Mouse (Mus musculus): Measurements from ENCODE around the gene P4ha1. TPM values are rescaled to one million over a fixed set of nuclear protein-coding genes. Genes with fewer than 3 reads are reported as not detected.

P4ha1 gene
- total RNA-seq, 4 experiments from 2014 or later = 32.5 to 73.9 (median 37.1) TPM

- DNase-seq = peak; percentile 32
Measured at GRCm38 (mm10) chr10:59323488-59324161, 529 bp downstream of the P4ha1 start.

DNA sequence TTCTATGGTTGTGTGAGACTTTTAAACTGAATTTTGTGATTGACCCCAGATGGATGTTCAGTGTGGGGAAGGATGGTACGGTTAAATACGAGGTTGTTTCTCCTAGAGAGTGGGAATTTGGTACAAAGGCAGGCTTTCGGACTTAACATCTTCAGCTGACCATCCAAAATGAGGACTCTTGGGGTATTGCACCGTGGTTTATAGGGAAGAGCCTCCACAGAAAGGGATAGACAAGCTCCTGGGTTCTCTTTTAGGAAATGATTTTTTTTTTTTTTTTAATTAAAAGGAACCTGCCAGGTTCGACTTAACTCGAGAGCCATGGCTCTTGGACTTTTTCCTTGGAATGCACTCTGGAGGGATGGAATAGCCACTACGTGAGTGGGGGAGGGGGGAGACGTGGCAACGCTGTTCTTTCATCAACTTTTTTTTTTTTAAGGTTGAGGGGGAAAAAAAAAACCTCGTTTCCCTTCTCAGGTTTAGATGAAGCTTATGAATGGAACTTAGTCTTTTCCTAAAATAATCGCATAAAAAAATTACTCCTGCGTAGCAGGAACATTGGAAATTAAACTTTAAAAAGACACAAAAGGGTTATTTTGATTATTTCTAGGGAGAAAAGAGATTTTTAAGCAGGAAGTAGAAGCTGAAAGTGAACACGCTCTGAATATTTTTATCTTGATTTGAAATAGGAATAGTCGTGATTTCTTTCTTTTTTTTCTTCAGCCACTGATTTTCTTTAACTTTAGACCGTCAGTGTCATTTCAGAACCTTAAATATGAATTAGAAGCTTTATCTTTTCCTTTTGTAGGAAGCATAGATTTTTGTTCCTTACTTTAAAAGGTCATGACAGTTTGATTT is 1.4 kb downstream of the P4ha1 start:
- no peak for DNase-seq

- DNase-seq = no peak
Measured at GRCm38 (mm10) chr10:59326612-59327315, 3.7 kb downstream of the P4ha1 start.

- no peak for DNase-seq
Measured at GRCm38 (mm10) chr10:59327316-59327710, 4.2 kb downstream of the P4ha1 start.

- DNase-seq = no peak
Measured at GRCm38 (mm10) chr10:59331546-59332256, 8.6 kb downstream of the P4ha1 start.

- no peak for DNase-seq
Measured at GRCm38 (mm10) chr10:59333400-59333799, 10.3 kb downstream of the P4ha1 start.

DNA sequence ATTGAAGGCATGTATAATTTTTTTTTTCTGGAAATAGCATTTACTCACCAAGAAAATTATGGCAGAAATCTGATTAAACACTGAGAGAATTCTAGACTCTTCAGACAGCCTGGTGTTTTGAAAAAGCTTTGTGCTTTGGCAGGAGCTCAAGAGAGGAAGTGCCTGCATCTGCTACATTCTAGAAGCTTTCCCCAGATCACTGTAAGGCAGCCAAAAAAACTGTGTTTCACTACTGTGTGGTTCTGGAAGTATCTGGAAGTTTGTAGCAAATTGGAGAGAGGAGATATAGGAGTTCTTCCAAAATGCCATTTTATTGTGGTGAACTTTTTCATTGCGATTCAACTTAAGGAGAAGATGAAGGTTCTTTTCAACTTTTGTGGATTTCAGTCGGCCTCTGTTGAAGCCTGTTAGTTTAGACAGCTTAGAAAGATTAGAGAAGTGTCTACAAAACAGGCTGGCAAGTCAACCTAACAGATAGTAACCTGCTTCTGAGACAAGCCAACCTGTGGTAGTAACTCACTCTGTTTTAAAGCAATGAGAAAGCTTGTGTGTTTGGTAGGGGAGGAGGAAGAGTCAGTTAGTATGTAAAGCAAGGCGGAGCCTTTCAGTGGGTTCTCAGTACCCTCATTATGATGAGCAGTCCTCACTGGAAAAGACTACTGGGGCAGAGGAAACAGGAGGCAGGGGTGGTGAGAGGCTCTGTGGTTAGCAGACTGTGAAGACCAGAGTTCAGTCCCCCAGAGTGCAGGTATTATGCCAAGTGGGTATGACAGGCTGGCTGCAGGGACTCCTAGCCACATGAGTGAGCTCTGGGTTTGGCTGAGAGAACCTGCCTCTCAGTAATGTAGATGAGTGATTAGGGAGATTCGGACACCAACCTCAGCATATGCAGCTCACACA is 12.1 kb downstream of the P4ha1 start:
- no peak for DNase-seq

- no peak for DNase-seq
Measured at GRCm38 (mm10) chr10:59336124-59336523, 13.0 kb downstream of the P4ha1 start.

DNA sequence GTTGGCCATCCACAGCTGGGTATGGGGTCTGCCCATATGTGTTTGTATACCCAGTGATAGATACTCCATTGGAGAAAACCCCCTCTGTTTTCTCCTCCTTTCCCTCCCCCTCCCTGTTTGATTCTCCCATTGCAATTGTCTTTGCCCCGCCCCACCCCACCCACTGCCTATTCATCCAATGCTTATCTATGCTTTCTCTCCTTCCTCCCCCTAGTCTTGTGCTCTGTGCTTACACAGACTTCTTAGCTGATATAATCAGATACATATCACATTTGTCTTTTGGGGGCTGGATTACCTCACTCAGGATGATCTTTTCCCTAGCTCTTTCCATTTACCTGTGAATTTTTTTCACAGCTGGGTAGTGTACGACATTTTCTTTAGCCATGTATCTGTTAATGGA is 23.5 kb downstream of the P4ha1 start:
- DNase-seq = no peak

- DNase-seq = no peak
Measured at GRCm38 (mm10) chr10:59348200-59348599, 25.1 kb downstream of the P4ha1 start.

- no peak for DNase-seq
Measured at GRCm38 (mm10) chr10:59349536-59349935, 26.4 kb downstream of the P4ha1 start.

DNA sequence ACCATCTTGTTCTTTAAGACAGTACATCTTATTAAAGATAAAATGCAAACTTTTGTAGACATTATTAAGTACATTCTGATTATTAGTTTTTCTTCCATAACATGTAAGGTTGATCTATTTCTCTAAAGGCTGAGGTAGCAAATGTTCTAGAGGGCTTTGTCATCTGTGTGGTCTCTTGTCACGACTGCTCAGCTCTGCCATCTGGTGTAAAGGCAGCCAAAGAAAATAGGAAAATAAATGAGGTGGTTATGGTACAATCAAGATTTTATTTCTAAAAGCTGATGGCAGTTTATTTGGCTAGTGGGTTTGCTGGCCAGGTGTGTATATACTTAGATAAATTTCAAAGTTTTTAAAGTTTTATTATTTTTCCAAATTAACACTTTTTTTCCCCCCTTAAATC is 30.0 kb downstream of the P4ha1 start:
- DNase-seq = no peak

DNA sequence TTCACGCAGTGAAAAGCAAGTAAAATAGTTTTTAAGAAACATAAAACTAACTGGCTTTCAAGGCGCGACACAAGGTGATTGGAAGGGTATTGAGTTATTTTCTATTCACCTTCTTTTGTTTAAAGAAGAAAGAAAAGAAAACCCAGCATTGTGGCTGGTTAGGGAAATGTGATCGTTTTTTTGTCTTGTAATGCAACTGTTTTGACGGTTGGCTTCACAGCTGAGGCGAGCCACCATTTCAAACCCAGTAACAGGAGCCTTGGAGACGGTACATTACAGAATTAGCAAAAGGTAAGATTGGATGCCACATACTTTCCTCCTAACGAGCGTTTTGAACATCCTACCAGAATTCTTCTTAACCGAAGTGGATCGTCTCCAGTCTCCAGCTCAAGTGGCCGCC is 31.0 kb downstream of the P4ha1 start:
- no peak for DNase-seq

DNA sequence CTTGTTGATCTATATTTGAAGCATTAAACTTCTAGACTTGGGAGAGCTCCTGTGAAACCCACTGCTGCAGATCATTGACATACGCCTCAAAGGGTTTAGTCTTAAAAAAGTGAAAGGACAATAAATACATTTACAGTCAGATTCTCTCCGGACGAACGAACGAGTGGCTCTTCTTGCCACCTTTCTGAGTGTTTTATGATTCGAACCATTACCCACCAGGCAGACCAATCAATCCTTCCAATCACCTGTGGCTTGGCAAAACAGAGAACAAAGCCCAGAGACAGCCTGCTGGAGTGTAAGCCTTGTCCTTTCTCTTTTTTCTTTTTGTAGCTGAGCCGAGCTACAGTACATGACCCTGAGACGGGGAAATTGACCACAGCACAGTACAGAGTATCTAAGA is 31.9 kb downstream of the P4ha1 start:
- no peak for DNase-seq

DNA sequence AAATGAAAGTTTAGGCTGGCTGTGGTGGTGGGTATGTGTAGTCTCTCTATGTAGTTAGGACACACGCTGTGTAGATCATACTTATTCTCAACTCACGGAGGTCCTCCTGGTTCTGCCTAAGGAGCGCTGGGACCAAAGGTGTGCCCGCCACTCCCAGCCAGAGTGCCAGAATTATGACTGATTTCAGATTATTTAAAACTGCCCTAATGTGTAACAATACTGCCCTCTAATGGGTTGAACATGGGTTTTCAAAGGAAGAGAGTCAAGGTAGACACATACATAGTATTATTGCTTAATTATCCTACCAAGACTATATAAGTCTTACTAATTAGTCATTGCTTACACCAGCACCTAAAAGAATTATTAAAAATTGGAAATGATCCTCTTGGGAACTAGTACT is 35.6 kb downstream of the P4ha1 start:
- no peak for DNase-seq

DNA sequence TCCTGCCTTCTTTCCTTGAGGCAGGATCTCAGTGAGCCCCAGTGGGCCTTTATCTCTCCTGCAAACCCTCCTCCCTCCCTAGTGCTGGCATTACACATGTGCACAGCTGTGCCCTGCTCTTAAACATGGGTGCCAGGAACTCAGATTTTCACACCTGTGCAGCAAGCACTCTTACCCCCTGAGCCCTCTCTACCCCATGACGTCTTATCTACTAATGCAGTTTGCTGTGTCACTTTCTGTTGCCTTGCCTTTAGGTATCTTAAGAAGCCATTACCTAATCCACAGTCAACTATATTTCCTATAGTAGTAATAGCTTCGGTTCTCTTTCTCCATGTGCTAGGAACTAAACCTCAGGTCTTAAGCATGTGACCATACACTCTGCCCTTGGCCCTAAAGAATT is 40.1 kb downstream of the P4ha1 start:
- DNase-seq = no peak

- DNase-seq = no peak
Measured at GRCm38 (mm10) chr10:59364551-59364950, 41.5 kb downstream of the P4ha1 start.

DNA sequence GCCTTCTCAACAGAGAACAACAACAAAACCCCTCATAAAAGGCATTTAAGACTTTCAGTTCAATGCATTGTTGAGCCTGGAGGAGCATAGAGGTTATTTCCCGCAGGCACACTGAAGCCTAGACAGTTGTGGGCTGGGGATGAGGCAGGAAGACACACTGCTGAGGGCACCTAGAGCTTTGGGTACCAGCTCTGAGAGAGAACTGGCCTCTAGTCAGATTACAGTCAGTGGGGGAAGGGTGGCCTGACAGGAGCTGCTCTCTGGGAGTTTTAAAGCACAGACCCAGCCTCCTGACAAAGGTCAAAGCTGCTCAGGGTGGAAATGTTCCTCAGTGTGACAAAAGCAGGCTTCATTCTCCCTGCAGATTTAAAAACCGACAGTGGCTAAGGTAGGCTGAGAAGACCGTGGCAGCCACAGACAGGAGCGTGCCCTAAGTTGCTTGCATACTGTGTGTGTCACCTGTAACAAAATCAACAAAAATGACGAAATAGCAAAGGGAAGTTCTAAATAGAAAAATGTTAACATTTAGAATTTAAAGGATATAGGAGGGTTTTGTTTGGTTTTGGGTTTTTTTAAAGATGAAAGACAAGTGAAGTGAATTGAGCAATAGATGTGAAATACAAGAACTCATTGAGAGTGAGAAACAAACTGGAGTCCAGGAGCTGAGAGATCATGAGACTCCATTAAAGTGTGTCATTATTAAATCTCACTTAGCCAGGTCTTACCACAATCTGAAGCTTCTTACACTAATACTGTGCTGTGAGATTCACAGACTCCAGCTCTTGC is 42.9 kb downstream of the P4ha1 start:
- no peak for DNase-seq

DNA sequence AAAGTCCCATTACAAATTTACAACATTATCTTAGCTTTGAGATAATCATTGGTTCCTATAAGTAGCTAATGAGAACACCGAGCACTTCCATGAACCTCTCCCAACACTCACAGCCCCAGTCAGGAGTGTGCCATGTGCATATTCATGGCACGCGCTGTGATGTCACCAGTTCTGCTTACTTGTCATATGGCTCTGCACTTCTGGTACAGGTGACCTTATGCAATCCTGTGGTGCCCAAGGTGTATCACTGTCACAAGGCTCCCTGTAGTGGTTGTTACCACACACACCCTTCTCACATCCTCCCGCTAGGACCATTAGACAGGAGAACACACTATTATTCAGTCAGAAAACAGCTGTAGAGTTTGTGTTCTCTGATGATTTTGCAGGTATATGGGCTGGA is 43.6 kb downstream of the P4ha1 start:
- DNase-seq = no peak

- DNase-seq = no peak
Measured at GRCm38 (mm10) chr10:59367206-59367605, 44.1 kb downstream of the P4ha1 start.

GRCm38 (mm10) chr10:59368729-59369128 is 45.6 kb downstream of the P4ha1 start:
- no peak for DNase-seq

Measured in adrenal gland, adult 8-10 months (tissue).